Mouse (Mus musculus) G1E-ER4 (cell line): ENCODE results near the gene Olfr331. TPM values are rescaled to one million over a fixed set of nuclear protein-coding genes. Genes with fewer than 3 reads are reported as not detected.
"Not testable (repeated sequence)": the region's sequence is repeated elsewhere in the genome, so short reads cannot be mapped to it uniquely, and the experiment has no call there.

Experiments used
- GATA1 ChIP-seq: IDR thresholded peaks from one replicate; pipeline ENCODE4 v1.8.0; 2012; ENCODE audit warnings: low read length, inconsistent platforms
- polyA plus RNA-seq: library from polyadenylated mRNA; stranded (reverse); fragments of >175 nt; gene quantifications from 2 replicates; pipeline ENCODE4 v1.2.3, GENCODE M21; 2012

Gene Olfr331
- not detected in 2 replicates for polyA plus RNA-seq

GRCm38 (mm10) chr11:58502472-58502871 lies at the start of gene Olfr331:
Olfr331 (minus strand) TSS chr11:58502572.
- not testable (repeated sequence) for TF ChIP-seq GATA1

DNA sequence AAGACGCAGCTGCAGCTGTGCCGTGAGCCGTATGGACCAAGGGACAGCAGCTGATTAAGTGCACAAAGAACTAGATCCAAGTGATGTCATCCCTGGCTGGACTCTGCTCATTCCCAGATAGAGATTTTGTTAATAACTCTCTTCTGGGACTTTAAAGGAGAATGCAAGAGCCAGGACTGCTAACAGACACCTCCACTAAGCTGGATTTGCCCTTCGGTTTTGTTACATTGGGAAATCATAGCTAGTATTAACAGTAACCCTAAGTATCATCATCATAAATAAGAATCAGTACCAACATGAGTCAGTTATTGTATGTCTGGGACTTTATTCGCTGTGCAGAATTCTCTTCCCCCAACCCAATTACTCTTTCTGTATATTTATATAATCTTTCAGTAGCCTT lies 44.0 kb upstream of the Olfr331 start, which contains the start of gene Olfr329-ps:
Olfr329-ps (minus strand) TSS at position 101 of the 400 bp plus-strand sequence.
- TF ChIP-seq GATA1 = no peak

GRCm38 (mm10) chr11:58534736-58535135 lies 32.4 kb upstream of the Olfr331 start, which contains the start of gene Olfr330:
Olfr330 (minus strand) TSS chr11:58534836.
- TF ChIP-seq GATA1 = not testable (repeated sequence)

GRCm38 (mm10) chr11:58499290-58499689 lies 3.1 kb downstream of the Olfr331 start:
- TF ChIP-seq GATA1 = no peak

GRCm38 (mm10) chr11:58498761-58499160 lies 3.6 kb downstream of the Olfr331 start:
- TF ChIP-seq GATA1 = no peak

- TF ChIP-seq GATA1 = no peak
Measured at GRCm38 (mm10) chr11:58492455-58492854, 9.9 kb downstream of the Olfr331 start, which contains the start of gene Olfr332. Olfr332 (minus strand) TSS chr11:58492555.

- TF ChIP-seq GATA1 = no peak
Measured at GRCm38 (mm10) chr11:58462170-58462569, 40.2 kb downstream of the Olfr331 start, which contains the start of gene Olfr30. Olfr30 (minus strand) TSS chr11:58462270.

DNA sequence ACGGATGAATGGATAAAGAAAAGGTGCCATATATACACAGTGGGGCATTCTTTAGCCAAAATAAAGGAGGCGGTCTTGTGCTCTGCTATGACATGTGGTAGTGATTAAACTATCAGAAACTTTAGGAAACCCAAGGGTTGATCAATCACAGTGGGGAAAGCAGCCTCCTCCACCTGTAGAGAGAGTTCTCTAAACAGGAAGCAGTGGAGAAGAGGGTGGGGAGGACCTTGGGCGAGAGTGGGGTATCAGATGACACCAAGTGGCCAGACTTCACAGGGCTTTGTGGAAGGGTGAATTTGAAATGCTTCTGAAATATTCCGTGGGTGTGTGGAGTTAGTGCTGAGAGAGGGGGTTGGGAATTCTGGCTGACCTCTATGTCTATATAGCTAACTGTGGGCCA lies 48.8 kb downstream of the Olfr331 start:
- TF ChIP-seq GATA1 = no peak

GRCm38 (mm10) chr11:58452759-58453158 lies 49.6 kb downstream of the Olfr331 start, which contains the start of gene Lypd9:
Lypd9 (minus strand) TSS chr11:58452923.
- TF ChIP-seq GATA1 = no peak

Other genes starting within 250 kb of the Olfr331 start
- gene 4930438A08Rik, start 227.8 kb downstream of the Olfr331 start, polyA plus RNA-seq = not detected in 2 replicates
- 17.2 and 21.2 TPM in 2 replicates for gene Zfp692, start 195.5 kb downstream of the Olfr331 start, polyA plus RNA-seq
- gene Zfp672, start 172.2 kb downstream of the Olfr331 start, polyA plus RNA-seq = 10.1 and 10.8 TPM in 2 replicates
- 29.4 and 33.7 TPM in 2 replicates for gene Sh3bp5l, start 171.8 kb downstream of the Olfr331 start, polyA plus RNA-seq
- gene Lypd8, start 123.5 kb downstream of the Olfr331 start, polyA plus RNA-seq = not detected in 2 replicates
- not detected in 2 replicates for gene 1810065E05Rik, start 81.5 kb downstream of the Olfr331 start, polyA plus RNA-seq
- not detected in 2 replicates for gene Gm12253, start 70.0 kb downstream of the Olfr331 start, polyA plus RNA-seq
- gene Lypd9, start 49.6 kb downstream of the Olfr331 start, polyA plus RNA-seq = not detected in 2 replicates
- gene Olfr30, start 40.3 kb downstream of the Olfr331 start, polyA plus RNA-seq = not detected in 2 replicates
- gene Olfr332, start 10.0 kb downstream of the Olfr331 start, polyA plus RNA-seq = not detected in 2 replicates
- not detected in 2 replicates for gene Olfr330, start 32.3 kb upstream of the Olfr331 start, polyA plus RNA-seq
- gene Olfr329-ps, start 43.9 kb upstream of the Olfr331 start, polyA plus RNA-seq = not detected in 2 replicates
- not detected in 2 replicates for gene Olfr328, start 53.1 kb upstream of the Olfr331 start, polyA plus RNA-seq
- gene Olfr224, start 68.0 kb upstream of the Olfr331 start, polyA plus RNA-seq = not detected in 2 replicates
- not detected in 2 replicates for gene Olfr325, start 75.2 kb upstream of the Olfr331 start, polyA plus RNA-seq
- gene Olfr324, start 92.5 kb upstream of the Olfr331 start, polyA plus RNA-seq = not detected in 2 replicates
- gene 2210407C18Rik, start 113.5 kb upstream of the Olfr331 start, polyA plus RNA-seq = not detected in 2 replicates
- gene Olfr323, start 127.9 kb upstream of the Olfr331 start, polyA plus RNA-seq = not detected in 2 replicates
- gene Trim58, start 137.9 kb upstream of the Olfr331 start, polyA plus RNA-seq = not detected in 2 replicates
- not detected in 2 replicates for gene Olfr322, start 156.2 kb upstream of the Olfr331 start, polyA plus RNA-seq
- not detected in 2 replicates for gene Olfr320, start 178.5 kb upstream of the Olfr331 start, polyA plus RNA-seq
- not detected in 2 replicates for gene Olfr319, start 196.6 kb upstream of the Olfr331 start, polyA plus RNA-seq
- not detected in 2 replicates for gene Olfr318, start 221.4 kb upstream of the Olfr331 start, polyA plus RNA-seq
- gene Olfr317, start 236.6 kb upstream of the Olfr331 start, polyA plus RNA-seq = not detected in 2 replicates